Comparison of ENCODE assay signal across 27 mouse cellular contexts in the genomic region with DNA sequence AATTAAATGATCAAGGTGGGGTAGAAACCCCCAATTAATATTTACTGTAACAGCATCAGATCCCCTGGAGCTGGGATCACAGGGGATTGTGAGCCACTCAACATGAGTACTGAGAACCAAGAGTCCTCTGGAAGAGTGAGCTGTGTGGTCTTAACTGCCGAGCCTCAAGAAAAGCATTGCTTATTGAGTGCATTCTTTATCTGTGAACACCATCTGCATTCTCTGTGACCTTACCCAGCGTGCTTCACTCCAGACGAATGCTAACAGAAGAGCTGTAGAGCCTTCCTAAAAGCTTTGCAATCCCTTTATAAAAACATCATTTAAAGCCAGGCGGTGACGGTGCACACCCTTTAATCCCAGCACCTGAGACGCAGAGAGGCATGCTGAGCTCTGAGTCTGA. TPM values are rescaled to one million over a fixed set of nuclear protein-coding genes. Genes with fewer than 3 reads are reported as not detected.
DNase-seq lines count a peak whose midpoint lies in the region; ATAC-seq and TF ChIP-seq lines count a peak whose summit lies in the region.
"Had no signal": no experiment of that assay in that cellular context is flagged by ENCODE, and none has a peak within 500 bp of the region (broad histone marks: within the 10 kb centered on the region; RNA-seq: fewer than 3 reads in every experiment).

No protein-coding gene starts in this region.

- peak; percentile 49; the same call in 1 of the 2 replicates for ATAC-seq in liver, embryonic 12.5 days
- ATAC-seq in liver, postnatal 0 days: no peak
- peak; percentile 74 for ATAC-seq in megakaryocyte-erythroid progenitor cell, adult 5-6 weeks (replicated peaks; ENCODE audit: low FRiP score, low TSS enrichment, poor library complexity, severe bottlenecking)
- ATAC-seq in midbrain, embryonic 11.5 days (ENCODE audit: low FRiP score): no peak
- no peak for ATAC-seq in forebrain, embryonic 15.5 days (replicated peaks)
- ATAC-seq: forebrain, embryonic 16.5 days; hindbrain, embryonic 16.5 days; intestine, embryonic 15.5 days had no signal

- TF ChIP-seq CTCF in liver, postnatal 0 days (IDR thresholded peaks at IDR 0.05; ENCODE audit: low read depth): no peak

- no peak overlapping the region for H3K9ac ChIP-seq in liver, embryonic 12.5 days
- no peak overlapping the region for H3K9ac ChIP-seq in liver, postnatal 0 days (replicated peaks)
- no peak overlapping the region for H3K9ac ChIP-seq in midbrain, embryonic 11.5 days (ENCODE audit: low read length)
- no peak overlapping the region for H3K9ac ChIP-seq in forebrain, embryonic 15.5 days (replicated peaks)
- H3K9ac ChIP-seq: embryonic facial prominence, embryonic 13.5 days; forebrain, embryonic 12.5 days; heart, embryonic 12.5 days; heart, embryonic 15.5 days; hindbrain, embryonic 13.5 days; intestine, embryonic 15.5 days had no signal

- peaks cover 8% of the 10 kb centered on the region; the same call in 1 of the 2 replicates for H3K4me1 ChIP-seq in liver, embryonic 12.5 days
- no peaks in the 10 kb centered on the region for H3K4me1 ChIP-seq in liver, postnatal 0 days (ENCODE audit: insufficient read depth)
- no peaks in the 10 kb centered on the region for H3K4me1 ChIP-seq in midbrain, embryonic 11.5 days (ENCODE audit: control insufficient read depth, insufficient read depth, low read length)
- 0 out of 2 replicates have a peak, but pooled peaks cover 2% of the 10 kb centered on the region for H3K4me1 ChIP-seq in forebrain, embryonic 15.5 days
- H3K4me1 ChIP-seq: forebrain, embryonic 12.5 days; heart, embryonic 15.5 days had no signal

- no peak overlapping the region for H3K27ac ChIP-seq in liver, embryonic 12.5 days
- H3K27ac ChIP-seq in liver, postnatal 0 days (ENCODE audit: low read depth): no peak overlapping the region
- H3K27ac ChIP-seq in midbrain, embryonic 11.5 days (ENCODE audit: low read depth, low read length): no peak overlapping the region
- no peak overlapping the region for H3K27ac ChIP-seq in forebrain, embryonic 15.5 days (replicated peaks)
- H3K27ac ChIP-seq: embryonic facial prominence, embryonic 10.5 days; embryonic facial prominence, embryonic 13.5 days; forebrain, embryonic 12.5 days; gastrocnemius, adult 2 months; heart, embryonic 15.5 days; hindbrain, embryonic 10.5 days; hindbrain, embryonic 13.5 days; intestine, embryonic 15.5 days had no signal

- H3K4me3 ChIP-seq in liver, embryonic 12.5 days: no peak overlapping the region
- H3K4me3 ChIP-seq in liver, postnatal 0 days (ENCODE audit: low read depth, low read length): no peak overlapping the region
- H3K4me3 ChIP-seq in midbrain, embryonic 11.5 days (ENCODE audit: low read depth, low read length): no peak overlapping the region
- H3K4me3 ChIP-seq in forebrain, embryonic 15.5 days: no peak overlapping the region
- H3K4me3 ChIP-seq: embryonic facial prominence, embryonic 10.5 days; embryonic facial prominence, embryonic 13.5 days; erythroblast, embryonic 14.5 days; forebrain, embryonic 12.5 days; gastrocnemius, adult 2 months; heart, embryonic 12.5 days; heart, embryonic 15.5 days; hindbrain, embryonic 10.5 days; hindbrain, embryonic 13.5 days; intestine, embryonic 15.5 days had no signal

- DNase-seq in liver, postnatal 0 days: no peak
- peak; percentile 22 for DNase-seq in c-Kit-positive CD71-positive TER-119-negative erythroid progenitor cells, embryonic 14.5 days (ENCODE audit: low read depth)
- DNase-seq in midbrain, embryonic 11.5 days (ENCODE audit: low spot score, missing footprints): no peak
- DNase-seq: adrenal gland, adult 2 months; cerebellum, adult 11-12 months; cerebellum, adult 8-10 months; cerebellum, postnatal 36 days; embryo, embryonic 11 days; gastrocnemius, adult 2 months; gastrocnemius, postnatal 14 days; heart, adult 18-20 months; heart, postnatal 10 days; heart, postnatal 36 days had no signal

- no peaks in the 10 kb centered on the region for H3K36me3 ChIP-seq in liver, embryonic 12.5 days
- H3K36me3 ChIP-seq in liver, postnatal 0 days (replicated peaks; ENCODE audit: insufficient read depth, low read length): no peaks in the 10 kb centered on the region
- H3K36me3 ChIP-seq in midbrain, embryonic 11.5 days (ENCODE audit: control insufficient read depth, insufficient read depth, low read length): no peaks in the 10 kb centered on the region
- H3K36me3 ChIP-seq in forebrain, embryonic 15.5 days: no peaks in the 10 kb centered on the region
- H3K36me3 ChIP-seq: embryonic facial prominence, embryonic 10.5 days; embryonic facial prominence, embryonic 13.5 days; forebrain, embryonic 12.5 days; heart, embryonic 12.5 days; heart, embryonic 15.5 days; hindbrain, embryonic 10.5 days; hindbrain, embryonic 13.5 days; intestine, embryonic 15.5 days had no signal

- TF ChIP-seq EP300 in liver, postnatal 0 days (IDR thresholded peaks at IDR 0.05; ENCODE audit: low read depth): no peak

- no peak overlapping the region for H3K4me2 ChIP-seq in liver, embryonic 12.5 days
- no peak overlapping the region for H3K4me2 ChIP-seq in liver, postnatal 0 days (ENCODE audit: low read depth, low read length)
- H3K4me2 ChIP-seq in midbrain, embryonic 11.5 days: no peak overlapping the region
- H3K4me2 ChIP-seq in forebrain, embryonic 15.5 days (replicated peaks): no peak overlapping the region
- H3K4me2 ChIP-seq: embryonic facial prominence, embryonic 13.5 days; forebrain, embryonic 12.5 days; heart, embryonic 12.5 days; heart, embryonic 15.5 days; hindbrain, embryonic 13.5 days; intestine, embryonic 15.5 days had no signal

- 54% methylated on average over 6 of the region's 6 CpGs for whole genome bisulfite sequencing in liver, embryonic 12.5 days (ENCODE audit: insufficient replicate concordance)
- WGBS in liver, postnatal 0 days (ENCODE audit: insufficient replicate concordance): 73% methylated on average over 6 of the region's 6 CpGs
- whole genome bisulfite sequencing in midbrain, embryonic 11.5 days: 76% methylated on average over 6 of the region's 6 CpGs
- WGBS in forebrain, embryonic 15.5 days: 72% methylated on average over 6 of the region's 6 CpGs

- H3K9me3 ChIP-seq in liver, embryonic 12.5 days (replicated peaks): no peaks in the 10 kb centered on the region
- no peaks in the 10 kb centered on the region for H3K9me3 ChIP-seq in liver, postnatal 0 days (ENCODE audit: low read length)
- H3K9me3 ChIP-seq in midbrain, embryonic 11.5 days (ENCODE audit: control insufficient read depth, low read length): no peaks in the 10 kb centered on the region
- no peaks in the 10 kb centered on the region for H3K9me3 ChIP-seq in forebrain, embryonic 15.5 days
- H3K9me3 ChIP-seq: embryonic facial prominence, embryonic 10.5 days; embryonic facial prominence, embryonic 13.5 days; forebrain, embryonic 12.5 days; heart, embryonic 12.5 days; heart, embryonic 15.5 days; hindbrain, embryonic 10.5 days; hindbrain, embryonic 13.5 days; intestine, embryonic 15.5 days had no signal

- no peaks in the 10 kb centered on the region for H3K27me3 ChIP-seq in liver, embryonic 12.5 days (replicated peaks)
- H3K27me3 ChIP-seq in liver, postnatal 0 days (ENCODE audit: insufficient read depth, low read length): no peaks in the 10 kb centered on the region
- no peaks in the 10 kb centered on the region for H3K27me3 ChIP-seq in midbrain, embryonic 11.5 days (ENCODE audit: control insufficient read depth, insufficient read depth, low read length)
- no peaks in the 10 kb centered on the region for H3K27me3 ChIP-seq in forebrain, embryonic 15.5 days
- H3K27me3 ChIP-seq: embryonic facial prominence, embryonic 13.5 days; forebrain, embryonic 12.5 days; heart, embryonic 12.5 days; heart, embryonic 15.5 days; hindbrain, embryonic 13.5 days; intestine, embryonic 15.5 days had no signal

RNA-seq across cellular contexts. Expression of a gene that starts 42.9 kb away (rescaled TPM):
- 51.8 and 52.5 TPM in 2 replicates for polyA plus RNA-seq in liver, embryonic 12.5 days (2016; fragmentation: Nextera tagmentation; extraction: Ambion mirVana)
- polyA plus RNA-seq in liver, postnatal 0 days (2015; fragmentation: Nextera tagmentation; extraction: Ambion mirVana): 19.7 and 23.6 TPM in 2 replicates
- 34.9 and 35.4 TPM in 2 replicates for total RNA-seq in megakaryocyte-erythroid progenitor cell, adult 5-6 weeks (2014; fragmentation: Nextera tagmentation)
- 39.3 and 46.4 TPM in 2 replicates for total RNA-seq in megakaryocyte-erythroid progenitor cell, adult 5-6 weeks (2017)
- polyA plus RNA-seq in midbrain, embryonic 11.5 days (2014; fragmentation: Nextera tagmentation; extraction: Ambion mirVana): 177 and 192 TPM in 2 replicates
- 103 and 105 TPM in 2 replicates for polyA plus RNA-seq in forebrain, embryonic 15.5 days (2015; fragmentation: Nextera tagmentation; extraction: Ambion mirVana)

Comparison
In these comparisons a context has a peak if more than half of its experiments do, and no peak if none do; other contexts are left out.
1. ATAC-seq: peak in liver, embryonic 12.5 days (single experiment) and megakaryocyte-erythroid progenitor cell, adult 5-6 weeks (single experiment); none in liver, postnatal 0 days (single experiment), midbrain, embryonic 11.5 days (single experiment) and forebrain, embryonic 15.5 days (single experiment).